Mouse (Mus musculus): ENCODE results near the gene Gm38119. TPM values are rescaled to one million over a fixed set of nuclear protein-coding genes. Genes with fewer than 3 reads are reported as not detected.
"Not testable (repeated sequence)": the region's sequence is repeated elsewhere in the genome, so short reads cannot be mapped to it uniquely, and the experiment has no call there.

Gm38119 gene
- polyA plus RNA-seq, 1 experiment from 2014 or later, result not detected

- Histone ChIP-seq H3K4me3 (ENCODE audit: low read depth, low read length) (no peak within 1 kb of the TSS), H3K36me3 (ENCODE audit: control insufficient read depth, insufficient read depth, low read length) (no peaks in the 10 kb centered on the region), H3K4me2 (ENCODE audit: low read length) (no peak within 1 kb of the TSS), H3K4me1 (ENCODE audit: control insufficient read depth, insufficient read depth, low read length) (no peaks in the 10 kb centered on the region), H3K9ac (ENCODE audit: low read depth, low read length) (no peak within 1 kb of the TSS), H3K9me3 (replicated peaks; ENCODE audit: control insufficient read depth, low read length, poor library complexity, severe bottlenecking) (no peaks in the 10 kb centered on the region), H3K27ac (ENCODE audit: low read length) (no peak within 1 kb of the TSS), H3K27me3 (ENCODE audit: control insufficient read depth, insufficient read depth, low read depth, low read length) (no peaks in the 10 kb centered on the region)
- 85% methylated on average over 2 of the region's 2 CpGs for WGBS
- ATAC-seq, result no peak
These were observed 29.9 kb downstream of the Gm38119 start, which contains the start of gene Lce1e for GRCm38 (mm10) chr3:92708974-92709373. TSS of gene Lce1e (minus strand) at chr3:92709074.

- H3K27me3 ChIP-seq (ENCODE audit: control insufficient read depth, insufficient read depth, low read depth, low read length), result no peaks in the 10 kb centered on the region
These were observed 44.3 kb downstream of the Gm38119 start for GRCm38 (mm10) chr3:92694613-92695012.

GRCm38 (mm10) chr3:92691688-92692087, 47.2 kb downstream of the Gm38119 start:
- Histone ChIP-seq H3K9ac (ENCODE audit: low read depth, low read length) (no peak overlapping the region), H3K4me3 (ENCODE audit: low read depth, low read length) (no peak overlapping the region), H3K4me2 (ENCODE audit: low read length) (no peak overlapping the region), H3K4me1 (ENCODE audit: control insufficient read depth, insufficient read depth, low read length) (no peaks in the 10 kb centered on the region), H3K36me3 (ENCODE audit: control insufficient read depth, insufficient read depth, low read length) (no peaks in the 10 kb centered on the region), H3K27ac (ENCODE audit: low read length) (no peak overlapping the region), H3K27me3 (ENCODE audit: control insufficient read depth, insufficient read depth, low read depth, low read length) (no peaks in the 10 kb centered on the region), H3K9me3 (replicated peaks; ENCODE audit: control insufficient read depth, low read length, poor library complexity, severe bottlenecking) (no peaks in the 10 kb centered on the region)
- no peak for ATAC-seq

More at GRCm38 (mm10) chr3:92694613-92695012, 44.3 kb downstream of the Gm38119 start:
- Histone ChIP-seq H3K4me1 (ENCODE audit: control insufficient read depth, insufficient read depth, low read length) (no peaks in the 10 kb centered on the region), H3K4me3 (ENCODE audit: low read depth, low read length) (no peak overlapping the region), H3K9ac (ENCODE audit: low read depth, low read length) (no peak overlapping the region), H3K4me2 (ENCODE audit: low read length) (no peak overlapping the region), H3K27ac (ENCODE audit: low read length) (no peak overlapping the region), H3K9me3 (replicated peaks; ENCODE audit: control insufficient read depth, low read length, poor library complexity, severe bottlenecking) (no peaks in the 10 kb centered on the region), H3K36me3 (ENCODE audit: control insufficient read depth, insufficient read depth, low read length) (no peaks in the 10 kb centered on the region)
- ATAC-seq, result no peak
- 0% methylated on average over 1 of the region's 1 CpGs for WGBS

- not testable (repeated sequence) for H3K36me3 ChIP-seq (ENCODE audit: control insufficient read depth, insufficient read depth, low read length); H3K4me3 ChIP-seq (ENCODE audit: low read depth, low read length); H3K9ac ChIP-seq (ENCODE audit: low read depth, low read length); H3K27ac ChIP-seq (ENCODE audit: low read length); H3K4me1 ChIP-seq (ENCODE audit: control insufficient read depth, insufficient read depth, low read length); ATAC-seq; H3K9me3 ChIP-seq (replicated peaks; ENCODE audit: control insufficient read depth, low read length, poor library complexity, severe bottlenecking); H3K4me2 ChIP-seq (ENCODE audit: low read length); H3K27me3 ChIP-seq (ENCODE audit: control insufficient read depth, insufficient read depth, low read depth, low read length)
- 86% methylated on average over 16 of the region's 16 CpGs for WGBS
These were observed 49.7 kb downstream of the Gm38119 start for GRCm38 (mm10) chr3:92689154-92689553.

Other genes with a start within 250 kb of the Gm38119 start
- not detected in 2 replicates for gene Sprr4, start 238.6 kb downstream of the Gm38119 start, polyA plus RNA-seq (2015; fragmentation: Nextera tagmentation; extraction: Ambion mirVana)
- gene 2310046K23Rik, start 204.6 kb downstream of the Gm38119 start, polyA plus RNA-seq (2015; fragmentation: Nextera tagmentation; extraction: Ambion mirVana), result not detected in 2 replicates
- gene Ivl, start 165.4 kb downstream of the Gm38119 start, polyA plus RNA-seq (2015; fragmentation: Nextera tagmentation; extraction: Ambion mirVana), result not detected in 2 replicates
- not detected in 2 replicates for gene Smcp, start 150.1 kb downstream of the Gm38119 start, polyA plus RNA-seq (2015; fragmentation: Nextera tagmentation; extraction: Ambion mirVana)
- not detected in 2 replicates for gene 2210017I01Rik, start 131.6 kb downstream of the Gm38119 start, polyA plus RNA-seq (2015; fragmentation: Nextera tagmentation; extraction: Ambion mirVana)
- not detected in 2 replicates for gene Lce6a, start 117.4 kb downstream of the Gm38119 start, polyA plus RNA-seq (2015; fragmentation: Nextera tagmentation; extraction: Ambion mirVana)
- gene Lce1a1, start 90.8 kb downstream of the Gm38119 start, polyA plus RNA-seq (2015; fragmentation: Nextera tagmentation; extraction: Ambion mirVana), result not detected in 2 replicates
- not detected in 2 replicates for gene Lce1b, start 82.2 kb downstream of the Gm38119 start, polyA plus RNA-seq (2015; fragmentation: Nextera tagmentation; extraction: Ambion mirVana)
- gene Lce1a2, start 68.8 kb downstream of the Gm38119 start, polyA plus RNA-seq (2015; fragmentation: Nextera tagmentation; extraction: Ambion mirVana), result not detected in 2 replicates
- gene Lce1c, start 59.8 kb downstream of the Gm38119 start, polyA plus RNA-seq (2015; fragmentation: Nextera tagmentation; extraction: Ambion mirVana), result not detected in 2 replicates
- not detected in 2 replicates for gene Lce1d, start 51.9 kb downstream of the Gm38119 start, polyA plus RNA-seq (2015; fragmentation: Nextera tagmentation; extraction: Ambion mirVana)
- not detected in 2 replicates for gene Lce1e, start 30.0 kb downstream of the Gm38119 start, polyA plus RNA-seq (2015; fragmentation: Nextera tagmentation; extraction: Ambion mirVana)
- gene Lce1f, start 18.7 kb downstream of the Gm38119 start, polyA plus RNA-seq (2015; fragmentation: Nextera tagmentation; extraction: Ambion mirVana), result not detected in 2 replicates
- not detected in 2 replicates for gene Lce1g, start 13.2 kb upstream of the Gm38119 start, polyA plus RNA-seq (2015; fragmentation: Nextera tagmentation; extraction: Ambion mirVana)
- gene Lce1h, start 26.0 kb upstream of the Gm38119 start, polyA plus RNA-seq (2015; fragmentation: Nextera tagmentation; extraction: Ambion mirVana), result not detected in 2 replicates
- not detected in 2 replicates for gene Lce1i, start 39.8 kb upstream of the Gm38119 start, polyA plus RNA-seq (2015; fragmentation: Nextera tagmentation; extraction: Ambion mirVana)
- not detected in 2 replicates for gene Lce1j, start 51.4 kb upstream of the Gm38119 start, polyA plus RNA-seq (2015; fragmentation: Nextera tagmentation; extraction: Ambion mirVana)
- gene Lce1k, start 68.8 kb upstream of the Gm38119 start, polyA plus RNA-seq (2015; fragmentation: Nextera tagmentation; extraction: Ambion mirVana), result not detected in 2 replicates
- gene Kprp, start 88.2 kb upstream of the Gm38119 start, polyA plus RNA-seq (2015; fragmentation: Nextera tagmentation; extraction: Ambion mirVana), result not detected in 2 replicates
- gene Lce1l, start 112.2 kb upstream of the Gm38119 start, polyA plus RNA-seq (2015; fragmentation: Nextera tagmentation; extraction: Ambion mirVana), result not detected in 2 replicates
- gene 2310050C09Rik, start 131.1 kb upstream of the Gm38119 start, polyA plus RNA-seq (2015; fragmentation: Nextera tagmentation; extraction: Ambion mirVana), result not detected in 2 replicates
- not detected in 2 replicates for gene Lce3a, start 187.1 kb upstream of the Gm38119 start, polyA plus RNA-seq (2015; fragmentation: Nextera tagmentation; extraction: Ambion mirVana)
- gene Lce3b, start 193.9 kb upstream of the Gm38119 start, polyA plus RNA-seq (2015; fragmentation: Nextera tagmentation; extraction: Ambion mirVana), result not detected in 2 replicates
- gene Lce3c, start 205.4 kb upstream of the Gm38119 start, polyA plus RNA-seq (2015; fragmentation: Nextera tagmentation; extraction: Ambion mirVana), result not detected in 2 replicates
- gene Lce3d, start 218.3 kb upstream of the Gm38119 start, polyA plus RNA-seq (2015; fragmentation: Nextera tagmentation; extraction: Ambion mirVana), result not detected in 2 replicates
- not detected in 2 replicates for gene Lce3e, start 228.0 kb upstream of the Gm38119 start, polyA plus RNA-seq (2015; fragmentation: Nextera tagmentation; extraction: Ambion mirVana)

All from midbrain, embryonic 16.5 days (tissue).